Mouse (Mus musculus): ENCODE measurements around the gene Slc25a41. TPM values are rescaled to one million over a fixed set of nuclear protein-coding genes. Genes with fewer than 3 reads are reported as not detected.
A peak's percentile ranks its signal among the peaks of the same experiment; 100 is the strongest.
"Not testable (repeated sequence)": the region's sequence is repeated elsewhere in the genome, so short reads cannot be mapped to it uniquely, and the experiment has no call there.

Slc25a41 gene
- not detected for total RNA-seq (2021)

DNA sequence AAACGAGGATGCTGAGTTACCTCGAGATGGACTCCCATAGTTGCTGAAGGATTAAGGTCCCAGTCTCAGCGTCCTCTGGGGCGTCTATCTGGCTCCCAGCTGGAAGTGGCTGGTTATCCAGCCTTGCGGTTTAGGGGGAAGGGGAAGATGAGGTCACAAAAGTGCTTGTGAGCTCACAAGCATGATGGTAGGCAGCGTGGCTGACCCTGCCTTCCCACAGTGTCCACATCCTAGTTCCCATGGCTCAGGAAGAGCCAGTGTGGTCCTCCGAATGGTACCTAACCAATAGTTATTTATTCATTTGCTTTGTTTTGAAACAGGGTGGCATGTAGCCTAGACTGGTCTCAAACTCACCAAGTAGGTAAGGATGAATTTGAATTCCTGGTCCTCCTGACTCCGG, at the start of gene Slc25a41:
Slc25a41 (minus strand) TSS at position 101 of the 400 bp plus-strand sequence.
- no peak for DNase-seq
- intact Hi-C loops (cut with DNase I): no loop called here

DNA sequence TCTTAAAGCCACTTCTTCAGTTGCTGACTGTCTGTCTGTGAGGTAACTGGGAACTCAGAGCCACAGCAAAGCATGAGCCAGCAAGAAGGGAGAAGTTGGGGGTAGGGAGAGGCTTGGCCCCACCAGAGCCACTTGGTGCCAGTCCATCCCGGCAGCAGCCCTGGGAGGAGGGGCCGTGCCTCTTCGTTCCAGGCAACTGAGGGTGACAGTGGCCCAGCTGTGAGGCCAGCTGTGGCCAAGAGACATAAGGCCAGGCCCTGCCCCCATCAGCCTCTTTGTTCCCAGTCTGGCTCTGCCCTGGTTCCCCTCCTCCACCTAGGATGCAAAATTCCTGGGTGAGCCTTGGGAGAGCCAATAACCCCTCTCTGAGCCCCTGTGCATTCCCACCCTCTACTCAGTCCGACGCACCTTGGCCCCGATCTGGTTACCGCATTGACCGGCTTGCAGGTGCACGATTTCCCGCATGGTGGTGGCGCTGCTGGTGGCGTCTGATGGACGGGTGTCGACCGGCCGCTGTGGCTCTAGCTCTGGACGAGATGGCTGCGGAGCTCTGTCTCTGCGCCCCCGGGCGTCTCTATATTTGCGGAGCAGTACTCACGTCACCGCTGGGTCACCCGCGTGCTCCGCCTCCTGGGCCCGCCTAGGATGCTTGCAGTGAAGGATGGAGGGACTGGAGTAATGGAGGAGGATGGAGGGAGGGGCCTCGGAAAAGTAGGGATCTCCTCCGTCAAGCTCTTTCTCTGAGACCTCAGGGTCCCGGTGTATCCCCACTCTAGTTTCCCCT, 45.8 kb upstream of the Slc25a41 start, which contains the start of gene Tubb4a:
Tubb4a (minus strand) TSS at position 734 of the 784 bp plus-strand sequence.
- intact Hi-C loops (cut with DNase I): no loop called here
- DNase-seq: peak; percentile 81

- intact Hi-C loops (cut with DNase I): no loop called here
- peak; percentile 72 for DNase-seq
Measured at GRCm38 (mm10) chr17:57085970-57086757, 44.7 kb upstream of the Slc25a41 start.

- DNase-seq: no peak
- intact Hi-C loops (cut with DNase I): no loop called here
Measured at GRCm38 (mm10) chr17:57082481-57082880, 41.0 kb upstream of the Slc25a41 start.

GRCm38 (mm10) chr17:57081234-57081842, 39.9 kb upstream of the Slc25a41 start:
- no peak for DNase-seq
- intact Hi-C loops (cut with DNase I): no loop called here

DNA sequence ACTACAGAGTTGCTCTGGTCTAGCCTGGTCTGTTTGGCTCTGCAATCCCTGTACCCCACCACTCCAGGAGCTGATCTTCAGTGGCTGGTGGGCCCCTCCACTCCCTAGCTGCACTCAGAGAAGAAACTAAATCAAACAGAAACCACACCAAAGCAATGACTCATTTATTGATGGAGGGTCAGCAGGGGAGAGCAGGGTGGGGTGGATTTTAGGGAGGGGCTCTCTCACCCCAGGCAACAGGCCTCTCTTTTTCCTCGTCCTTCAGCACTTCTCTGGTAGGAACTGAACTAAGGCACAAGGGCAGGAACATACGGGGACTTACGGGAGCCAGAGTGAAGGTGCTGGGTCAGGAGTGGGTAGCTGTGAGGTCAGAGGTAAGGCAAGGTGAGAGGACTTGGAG, 38.5 kb upstream of the Slc25a41 start:
- intact Hi-C loops (cut with DNase I): no loop called here
- DNase-seq: no peak

DNA sequence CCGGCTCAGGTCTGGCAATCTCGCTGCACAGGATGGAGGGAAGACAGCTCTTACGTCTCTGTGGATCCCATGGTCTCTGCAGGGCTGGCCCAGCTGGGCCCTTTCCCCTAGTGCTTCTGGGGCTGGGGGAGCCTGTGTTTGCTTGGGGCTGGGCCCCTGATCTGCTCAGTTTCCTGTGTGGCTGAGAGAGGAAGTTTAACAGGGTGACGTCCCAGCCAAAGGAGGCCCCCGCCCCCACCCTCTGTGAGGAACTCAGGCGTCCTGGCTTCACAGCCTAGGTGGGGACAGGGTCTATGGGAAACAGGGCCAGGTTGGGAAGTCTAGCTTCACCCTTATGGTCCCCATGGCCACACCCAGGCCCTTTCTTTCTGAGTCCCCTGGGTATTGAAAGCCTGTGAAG, 36.9 kb upstream of the Slc25a41 start, which contains the start of gene Dennd1c:
Dennd1c (minus strand) TSS at position 179 of the 400 bp plus-strand sequence.
- intact Hi-C loops (cut with DNase I): no loop called here
- DNase-seq: no peak

DNA sequence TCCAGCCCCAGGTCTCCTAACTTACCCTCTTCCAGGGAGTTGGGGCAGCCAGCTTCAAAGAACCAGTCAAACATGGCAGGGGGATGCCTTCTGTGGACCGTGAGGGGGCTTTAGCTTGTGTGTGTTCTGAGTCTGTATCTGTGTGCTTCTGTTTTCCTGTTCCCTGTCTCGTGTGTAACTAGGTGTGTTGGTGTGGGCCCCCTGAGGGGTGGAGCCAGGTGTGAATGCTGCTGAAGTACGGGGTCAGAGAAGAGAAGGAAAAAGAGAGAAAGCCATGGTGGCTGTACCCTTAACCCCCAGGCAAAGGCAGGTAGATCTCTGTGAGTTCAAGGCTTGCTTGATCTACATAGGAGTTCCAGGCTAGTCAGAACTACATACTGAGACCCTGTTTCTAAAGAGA, 35.5 kb upstream of the Slc25a41 start:
- DNase-seq: no peak
- intact Hi-C loops (cut with DNase I): no loop called here

- intact Hi-C loops (cut with DNase I): no loop called here
- peak; percentile 14 for DNase-seq
Measured at GRCm38 (mm10) chr17:57070699-57071098, 29.2 kb upstream of the Slc25a41 start.

- DNase-seq: no peak
- intact Hi-C loops (cut with DNase I): no loop called here
Measured at GRCm38 (mm10) chr17:57070272-57070671, 28.8 kb upstream of the Slc25a41 start.

DNA sequence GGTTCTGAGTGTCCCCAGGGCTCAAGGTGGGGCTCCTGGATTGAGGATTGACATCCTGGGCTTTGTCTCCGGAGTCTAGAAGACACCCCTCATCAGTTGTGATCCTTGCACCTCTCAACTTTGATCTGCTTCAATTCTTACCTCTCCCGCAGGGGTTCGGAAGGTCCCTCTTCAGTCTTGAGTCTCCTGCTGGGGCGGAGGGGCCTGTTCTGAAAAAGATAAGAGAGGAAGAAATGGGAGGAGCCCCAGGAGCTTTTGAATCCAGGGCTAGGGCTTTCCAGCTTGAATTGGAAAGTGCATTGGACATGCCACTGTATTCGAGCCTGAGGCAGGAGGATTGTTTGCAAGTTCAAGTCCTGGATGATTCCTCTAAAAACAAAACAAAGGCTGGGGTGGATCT, 25.5 kb upstream of the Slc25a41 start:
- intact Hi-C loops (cut with DNase I): no loop called here

GRCm38 (mm10) chr17:57063031-57063430, 21.6 kb upstream of the Slc25a41 start:
- intact Hi-C loops (cut with DNase I): no loop called here
- no peak for DNase-seq

More for the DNA sequence above, 25.5 kb upstream of the Slc25a41 start:
- DNase-seq: no peak

DNA sequence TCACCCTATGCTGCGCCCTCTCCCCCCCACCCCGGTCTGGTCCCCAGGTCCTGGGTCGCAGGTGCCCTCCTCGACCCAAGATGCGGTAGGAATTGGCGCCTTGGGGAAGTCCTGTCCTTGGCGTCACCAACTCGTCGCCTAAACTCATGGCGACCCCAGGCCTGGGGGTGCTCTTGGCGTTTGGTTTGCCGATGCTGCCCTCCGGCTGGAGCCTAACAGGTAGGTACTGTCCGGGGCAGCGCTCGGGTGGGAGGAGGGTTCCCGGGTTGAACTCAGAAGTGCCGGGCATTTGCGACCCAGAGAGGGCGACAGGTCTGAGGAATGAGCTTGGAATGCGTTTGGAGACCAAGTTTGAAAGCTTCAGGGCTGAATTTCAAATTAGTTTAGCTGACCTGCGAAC, 21.1 kb upstream of the Slc25a41 start:
- intact Hi-C loops (cut with DNase I): no loop called here
- DNase-seq: no peak

- DNase-seq: peak; percentile 38
- intact Hi-C loops (cut with DNase I): no loop called here
Measured at GRCm38 (mm10) chr17:57062011-57062521, 20.6 kb upstream of the Slc25a41 start.

DNA sequence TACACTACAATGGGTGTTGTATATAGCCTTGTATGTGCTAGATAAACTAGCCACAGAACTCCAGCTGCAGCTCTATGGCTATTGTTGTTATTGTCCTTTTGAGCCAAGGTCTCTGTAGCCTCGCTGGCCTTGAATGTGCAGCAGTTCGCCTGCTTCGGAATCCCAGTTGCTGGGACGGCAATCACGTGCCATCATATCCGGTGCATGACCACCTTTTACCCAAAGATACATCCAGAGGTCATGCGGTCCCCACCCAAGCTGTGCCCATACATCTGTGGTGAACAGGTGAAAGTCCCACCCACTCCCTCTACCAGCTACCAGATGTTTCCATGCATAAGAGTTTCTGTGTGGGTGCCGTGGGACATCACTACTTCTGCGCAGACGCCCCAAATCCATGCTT, 19.6 kb upstream of the Slc25a41 start:
- DNase-seq: no peak
- intact Hi-C loops (cut with DNase I): no loop called here

GRCm38 (mm10) chr17:57060231-57060801, 18.9 kb upstream of the Slc25a41 start:
- peak; percentile 96 for DNase-seq
- intact Hi-C loops (cut with DNase I): no loop called here

DNA sequence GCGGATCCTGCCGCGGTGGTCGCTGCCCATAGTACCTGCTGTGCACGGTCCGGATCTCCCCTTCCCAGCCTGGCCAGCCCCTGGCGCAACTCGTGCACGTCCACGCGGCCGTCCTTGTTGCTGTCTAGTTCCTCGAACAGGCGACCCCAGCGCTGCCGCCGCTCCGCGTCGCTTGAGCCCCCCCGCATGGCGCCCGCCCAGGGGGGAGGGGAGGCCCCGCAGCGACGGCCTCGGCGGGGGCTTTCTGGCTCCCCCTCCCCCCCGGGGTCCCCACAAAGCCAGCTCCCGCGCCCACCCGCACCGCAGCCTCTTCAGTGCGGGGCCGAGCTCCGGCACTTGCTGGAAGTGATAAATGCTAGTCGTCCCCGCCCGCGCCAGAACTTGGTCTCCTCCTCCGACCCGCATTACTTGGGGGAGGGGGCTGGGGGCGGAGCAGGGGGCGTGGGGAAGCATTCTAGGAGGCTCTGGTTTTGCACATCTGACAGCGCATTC, 18.1 kb upstream of the Slc25a41 start, which contains the start of gene Slc25a23:
Slc25a23 (minus strand) TSS at position 378 of the 492 bp plus-strand sequence.
- intact Hi-C loops (cut with DNase I): no loop called here
- DNase-seq: peak; percentile 89

- DNase-seq: peak; percentile 52
- intact Hi-C loops (cut with DNase I): no loop called here
Measured at GRCm38 (mm10) chr17:57058891-57059485, 17.5 kb upstream of the Slc25a41 start, which contains the start of gene Crb3. Gene Crb3 (plus strand): TSS chr17:57059105.

- DNase-seq: no peak
- intact Hi-C loops (cut with DNase I): no loop called here
Measured at GRCm38 (mm10) chr17:57056246-57056645, 14.8 kb upstream of the Slc25a41 start.

DNA sequence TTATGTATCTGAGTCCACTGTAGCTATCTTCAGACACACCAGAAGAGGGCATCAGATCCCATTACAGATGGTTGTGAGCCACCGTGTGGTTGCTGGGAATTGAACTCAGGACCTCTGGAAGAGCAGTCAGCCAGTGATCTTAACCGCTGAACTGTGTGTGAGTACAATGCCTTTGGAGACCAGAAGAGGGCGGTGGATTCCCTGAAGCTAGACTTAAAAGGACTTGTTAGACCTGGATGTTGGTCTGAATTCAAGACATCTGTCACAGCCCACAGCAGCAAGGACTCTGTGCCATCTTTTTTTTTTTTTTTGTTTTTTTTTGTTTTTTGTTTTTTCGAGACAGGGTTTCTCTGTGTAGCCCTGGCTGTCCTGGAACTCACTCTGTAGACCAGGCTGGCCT, 10.2 kb upstream of the Slc25a41 start:
- DNase-seq; intact Hi-C loops (cut with DNase I): not testable (repeated sequence)
